Mouse (Mus musculus): ENCODE measurements around the gene Dctn1. TPM values are rescaled to one million over a fixed set of nuclear protein-coding genes. Genes with fewer than 3 reads are reported as not detected.

Dctn1 gene
- polyA plus RNA-seq (2014; fragmentation: Illumina TruSeq; extraction: RNeasy Lipid Tissue Mini Kit (QIAGEN cat#74804); ENCODE audit: insufficient read depth, low read depth, low replicate concordance) = 44.7 TPM

DNA sequence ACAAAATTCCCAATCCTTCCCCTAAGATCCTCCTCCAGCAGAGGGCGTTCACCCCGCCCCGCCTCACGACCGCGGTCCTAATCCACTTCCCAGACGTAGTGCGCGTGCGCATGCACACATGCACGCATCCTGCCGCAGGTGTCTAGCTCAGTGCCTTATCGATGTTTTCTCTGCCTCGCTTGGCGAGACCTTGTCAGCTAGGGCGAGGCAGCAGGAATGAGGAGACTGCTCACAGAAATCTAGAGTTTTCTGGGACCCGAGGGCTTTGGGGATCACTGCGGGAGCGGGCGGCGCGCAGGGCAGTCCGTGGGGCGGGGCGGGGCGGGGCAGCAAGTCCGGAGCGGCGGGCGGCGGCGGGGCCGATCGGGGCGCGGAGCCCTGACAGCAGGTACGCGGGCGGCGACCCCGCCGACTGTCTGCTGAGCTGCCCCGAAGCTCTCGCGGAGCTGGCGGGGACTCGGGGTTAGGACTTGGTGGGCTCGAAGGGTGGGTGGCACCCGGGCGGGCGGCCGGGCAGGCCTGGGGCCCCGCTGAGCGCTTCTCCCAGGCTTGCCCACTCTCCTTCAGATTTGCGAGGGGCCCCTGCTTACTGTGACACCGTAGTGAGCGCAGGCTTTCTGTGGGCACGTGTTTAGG, at the start of gene Dctn1:
TSS of gene Dctn1 (plus strand) at position 314 of the 636 bp plus-strand sequence.

GRCm38 (mm10) chr6:83120930-83121862, 44.5 kb upstream of the Dctn1 start, which contains the start of gene Wbp1:
Gene Wbp1 (minus strand): TSS chr6:83121559.

GRCm38 (mm10) chr6:83125331-83125730, 40.4 kb upstream of the Dctn1 start, which contains the start of gene Ino80b:
Gene Ino80b (minus strand): TSS chr6:83125431.

GRCm38 (mm10) chr6:83134951-83135513, 30.7 kb upstream of the Dctn1 start, which contains the start of gene Rtkn:
Gene Rtkn (plus strand): TSS chr6:83135463.

GRCm38 (mm10) chr6:83156259-83156684, 9.4 kb upstream of the Dctn1 start, which contains the start of the genes Wdr54 and 1700003E16Rik:
Gene Wdr54 (minus strand): TSS chr6:83156397.
Gene 1700003E16Rik (plus strand): TSS chr6:83156404.

GRCm38 (mm10) chr6:83219814-83220213, 54.1 kb downstream of the Dctn1 start, which contains the start of gene Slc4a5:
Gene Slc4a5 (plus strand): TSS chr6:83219828.

Other genes with a start within 250 kb of the Dctn1 start
- 5.8 TPM for gene Sema4f, start 226.2 kb upstream of the Dctn1 start, polyA plus RNA-seq (2014; fragmentation: Illumina TruSeq; extraction: RNeasy Lipid Tissue Mini Kit (QIAGEN cat#74804); ENCODE audit: insufficient read depth, low read depth, low replicate concordance)
- gene M1ap, start 219.0 kb upstream of the Dctn1 start, polyA plus RNA-seq (2014; fragmentation: Illumina TruSeq; extraction: RNeasy Lipid Tissue Mini Kit (QIAGEN cat#74804); ENCODE audit: insufficient read depth, low read depth, low replicate concordance) = 2.0 TPM
- 16.3 TPM for gene Dok1, start 132.4 kb upstream of the Dctn1 start, polyA plus RNA-seq (2014; fragmentation: Illumina TruSeq; extraction: RNeasy Lipid Tissue Mini Kit (QIAGEN cat#74804); ENCODE audit: insufficient read depth, low read depth, low replicate concordance)
- gene Loxl3, start 131.7 kb upstream of the Dctn1 start, polyA plus RNA-seq (2014; fragmentation: Illumina TruSeq; extraction: RNeasy Lipid Tissue Mini Kit (QIAGEN cat#74804); ENCODE audit: insufficient read depth, low read depth, low replicate concordance) = 3.4 TPM
- 127 TPM for gene Aup1, start 111.4 kb upstream of the Dctn1 start, polyA plus RNA-seq (2014; fragmentation: Illumina TruSeq; extraction: RNeasy Lipid Tissue Mini Kit (QIAGEN cat#74804); ENCODE audit: insufficient read depth, low read depth, low replicate concordance)
- 34.7 TPM for gene Htra2, start 110.6 kb upstream of the Dctn1 start, polyA plus RNA-seq (2014; fragmentation: Illumina TruSeq; extraction: RNeasy Lipid Tissue Mini Kit (QIAGEN cat#74804); ENCODE audit: insufficient read depth, low read depth, low replicate concordance)
- 2.2 TPM for gene Dqx1, start 108.1 kb upstream of the Dctn1 start, polyA plus RNA-seq (2014; fragmentation: Illumina TruSeq; extraction: RNeasy Lipid Tissue Mini Kit (QIAGEN cat#74804); ENCODE audit: insufficient read depth, low read depth, low replicate concordance)
- gene Tlx2, start 95.6 kb upstream of the Dctn1 start, polyA plus RNA-seq (2014; fragmentation: Illumina TruSeq; extraction: RNeasy Lipid Tissue Mini Kit (QIAGEN cat#74804); ENCODE audit: insufficient read depth, low read depth, low replicate concordance) = not detected
- 16.3 TPM for gene Pcgf1, start 88.1 kb upstream of the Dctn1 start, polyA plus RNA-seq (2014; fragmentation: Illumina TruSeq; extraction: RNeasy Lipid Tissue Mini Kit (QIAGEN cat#74804); ENCODE audit: insufficient read depth, low read depth, low replicate concordance)
- gene Lbx2, start 79.6 kb upstream of the Dctn1 start, polyA plus RNA-seq (2014; fragmentation: Illumina TruSeq; extraction: RNeasy Lipid Tissue Mini Kit (QIAGEN cat#74804); ENCODE audit: insufficient read depth, low read depth, low replicate concordance) = 2.9 TPM
- 1.3 TPM for gene Ccdc142, start 64.3 kb upstream of the Dctn1 start, polyA plus RNA-seq (2014; fragmentation: Illumina TruSeq; extraction: RNeasy Lipid Tissue Mini Kit (QIAGEN cat#74804); ENCODE audit: insufficient read depth, low read depth, low replicate concordance)
- 1.8 TPM for gene Gm42688, start 64.3 kb upstream of the Dctn1 start, polyA plus RNA-seq (2014; fragmentation: Illumina TruSeq; extraction: RNeasy Lipid Tissue Mini Kit (QIAGEN cat#74804); ENCODE audit: insufficient read depth, low read depth, low replicate concordance)
- 86.8 TPM for gene Mrpl53, start 56.9 kb upstream of the Dctn1 start, polyA plus RNA-seq (2014; fragmentation: Illumina TruSeq; extraction: RNeasy Lipid Tissue Mini Kit (QIAGEN cat#74804); ENCODE audit: insufficient read depth, low read depth, low replicate concordance)
- 17.2 TPM for gene Mogs, start 50.4 kb upstream of the Dctn1 start, polyA plus RNA-seq (2014; fragmentation: Illumina TruSeq; extraction: RNeasy Lipid Tissue Mini Kit (QIAGEN cat#74804); ENCODE audit: insufficient read depth, low read depth, low replicate concordance)
- 67.8 TPM for gene Wbp1, start 44.4 kb upstream of the Dctn1 start, polyA plus RNA-seq (2014; fragmentation: Illumina TruSeq; extraction: RNeasy Lipid Tissue Mini Kit (QIAGEN cat#74804); ENCODE audit: insufficient read depth, low read depth, low replicate concordance)
- gene Ino80b, start 40.5 kb upstream of the Dctn1 start, polyA plus RNA-seq (2014; fragmentation: Illumina TruSeq; extraction: RNeasy Lipid Tissue Mini Kit (QIAGEN cat#74804); ENCODE audit: insufficient read depth, low read depth, low replicate concordance) = 19.2 TPM
- gene Rtkn, start 30.5 kb upstream of the Dctn1 start, polyA plus RNA-seq (2014; fragmentation: Illumina TruSeq; extraction: RNeasy Lipid Tissue Mini Kit (QIAGEN cat#74804); ENCODE audit: insufficient read depth, low read depth, low replicate concordance) = 22.6 TPM
- 6.7 TPM for gene Wdr54, start 9.5 kb upstream of the Dctn1 start, polyA plus RNA-seq (2014; fragmentation: Illumina TruSeq; extraction: RNeasy Lipid Tissue Mini Kit (QIAGEN cat#74804); ENCODE audit: insufficient read depth, low read depth, low replicate concordance)
- gene 1700003E16Rik, start 9.5 kb upstream of the Dctn1 start, polyA plus RNA-seq (2014; fragmentation: Illumina TruSeq; extraction: RNeasy Lipid Tissue Mini Kit (QIAGEN cat#74804); ENCODE audit: insufficient read depth, low read depth, low replicate concordance) = 3.6 TPM
- 8.0 TPM for gene Slc4a5, start 53.9 kb downstream of the Dctn1 start, polyA plus RNA-seq (2014; fragmentation: Illumina TruSeq; extraction: RNeasy Lipid Tissue Mini Kit (QIAGEN cat#74804); ENCODE audit: insufficient read depth, low read depth, low replicate concordance)
- 3.9 TPM for gene Mthfd2, start 160.0 kb downstream of the Dctn1 start, polyA plus RNA-seq (2014; fragmentation: Illumina TruSeq; extraction: RNeasy Lipid Tissue Mini Kit (QIAGEN cat#74804); ENCODE audit: insufficient read depth, low read depth, low replicate concordance)
- 55.0 TPM for gene Mob1a, start 160.1 kb downstream of the Dctn1 start, polyA plus RNA-seq (2014; fragmentation: Illumina TruSeq; extraction: RNeasy Lipid Tissue Mini Kit (QIAGEN cat#74804); ENCODE audit: insufficient read depth, low read depth, low replicate concordance)
- gene Bola3, start 183.2 kb downstream of the Dctn1 start, polyA plus RNA-seq (2014; fragmentation: Illumina TruSeq; extraction: RNeasy Lipid Tissue Mini Kit (QIAGEN cat#74804); ENCODE audit: insufficient read depth, low read depth, low replicate concordance) = 71.9 TPM

Measured in lung, adult 10 weeks (tissue).